Mouse (Mus musculus) urinary bladder, adult 2 months (tissue): Measurements from ENCODE around the gene Tmem160. TPM values are rescaled to one million over a fixed set of nuclear protein-coding genes. Genes with fewer than 3 reads are reported as not detected.

ENCODE experiments used
- DNase-seq: peaks from one replicate; pipeline ENCODE4 v3.0.0; 2022; ENCODE audit warnings: low spot score
- polyA plus RNA-seq: library from polyadenylated mRNA; depleted of rRNA; stranded (reverse); fragments of >200 nt; gene quantifications from 2 replicates; pipeline ENCODE4 v1.2.3, GENCODE M21; 2012

Gene Tmem160
- polyA plus RNA-seq, 1 experiment, result 67.6 TPM

GRCm38 (mm10) chr7:16441241-16441640, 11.3 kb upstream of the Tmem160 start:
- no peak for DNase-seq

GRCm38 (mm10) chr7:16451656-16452055, 923 bp upstream of the Tmem160 start:
- no peak for DNase-seq

- no peak for DNase-seq
These were observed 636 bp downstream of the Tmem160 start for GRCm38 (mm10) chr7:16453118-16453711.

GRCm38 (mm10) chr7:16455016-16455415, 2.4 kb downstream of the Tmem160 start:
- no peak for DNase-seq

GRCm38 (mm10) chr7:16456289-16456688, 3.7 kb downstream of the Tmem160 start:
- DNase-seq, result no peak

GRCm38 (mm10) chr7:16460566-16460965, 8.0 kb downstream of the Tmem160 start:
- DNase-seq, result no peak

- no peak for DNase-seq
These were observed 8.6 kb downstream of the Tmem160 start for GRCm38 (mm10) chr7:16461151-16461550.

GRCm38 (mm10) chr7:16461705-16462104, 9.1 kb downstream of the Tmem160 start:
- DNase-seq, result no peak

GRCm38 (mm10) chr7:16463214-16463613, 10.6 kb downstream of the Tmem160 start:
- peak; percentile 62 for DNase-seq

GRCm38 (mm10) chr7:16465160-16465559, 12.6 kb downstream of the Tmem160 start:
- peak; percentile 57 for DNase-seq

GRCm38 (mm10) chr7:16465568-16465967, 13.0 kb downstream of the Tmem160 start:
- DNase-seq, result no peak

GRCm38 (mm10) chr7:16466565-16466964, 14.0 kb downstream of the Tmem160 start:
- DNase-seq, result no peak

- DNase-seq, result no peak
These were observed 15.5 kb downstream of the Tmem160 start for GRCm38 (mm10) chr7:16468115-16468514.

- DNase-seq, result no peak
These were observed 19.0 kb downstream of the Tmem160 start for GRCm38 (mm10) chr7:16471549-16471948.

- no peak for DNase-seq
These were observed 19.6 kb downstream of the Tmem160 start for GRCm38 (mm10) chr7:16472116-16472709.

GRCm38 (mm10) chr7:16473847-16474246, 21.3 kb downstream of the Tmem160 start:
- DNase-seq, result no peak

- no peak for DNase-seq
These were observed 21.9 kb downstream of the Tmem160 start for GRCm38 (mm10) chr7:16474445-16474844.

GRCm38 (mm10) chr7:16475321-16475720, 22.7 kb downstream of the Tmem160 start:
- DNase-seq, result no peak

- no peak for DNase-seq
These were observed 23.4 kb downstream of the Tmem160 start for GRCm38 (mm10) chr7:16475764-16476599.

- no peak for DNase-seq
These were observed 24.0 kb downstream of the Tmem160 start for GRCm38 (mm10) chr7:16476600-16476989.

GRCm38 (mm10) chr7:16477628-16478027, 25.0 kb downstream of the Tmem160 start, which contains the start of gene Npas1:
Gene Npas1, minus strand, starts transcription at chr7:16477728.
- no peak for DNase-seq

GRCm38 (mm10) chr7:16488816-16489215, 36.2 kb downstream of the Tmem160 start:
- DNase-seq, result no peak

GRCm38 (mm10) chr7:16489948-16490347, 37.4 kb downstream of the Tmem160 start:
- DNase-seq, result no peak
